13 mouse cellular contexts compared by ENCODE assay signal in genomic region chr2:58550488-58550887, GRCm38 (mm10). TPM values are rescaled to one million over a fixed set of nuclear protein-coding genes. Genes with fewer than 3 reads are reported as not detected.
DNase-seq lines count a peak whose midpoint lies in the region; ATAC-seq lines count a peak whose summit lies in the region.
"Had no signal": no experiment of that assay in that cellular context is flagged by ENCODE, and none has a peak within 500 bp of the region (broad histone marks: within the 10 kb centered on the region; RNA-seq: fewer than 3 reads in every experiment).

No protein-coding gene starts in this region.

- ATAC-seq in embryonic facial prominence, embryonic 14.5 days (ENCODE audit: low read depth) = peak; percentile 80
- 0 out of 2 replicates have a peak, but pooled peaks have one; percentile 41 for ATAC-seq in hindbrain, embryonic 13.5 days (ENCODE audit: low FRiP score)
- ATAC-seq in hindbrain, embryonic 11.5 days (ENCODE audit: low FRiP score) = no peak
- ATAC-seq in forebrain, embryonic 12.5 days (ENCODE audit: low FRiP score) = 0 out of 2 replicates have a peak, but pooled peaks have one; percentile 34

- no peak overlapping the region for H3K4me2 ChIP-seq in embryonic facial prominence, embryonic 14.5 days (ENCODE audit: low read depth, low read length)
- no peak overlapping the region for H3K4me2 ChIP-seq in hindbrain, embryonic 13.5 days
- no peak overlapping the region for H3K4me2 ChIP-seq in hindbrain, embryonic 11.5 days (replicated peaks; ENCODE audit: low read depth, low read length)
- no peak overlapping the region for H3K4me2 ChIP-seq in forebrain, embryonic 12.5 days
- H3K4me2 ChIP-seq: lung, embryonic 15.5 days had no signal

- DNase-seq in embryonic facial prominence, embryonic 14.5 days (ENCODE audit: low spot score) = peak; percentile 74
- DNase-seq in embryonic facial prominence, embryonic 10.5 days (ENCODE audit: low spot score) = no peak
- DNase-seq in hindbrain, embryonic 11.5 days (ENCODE audit: low spot score) = no peak
- peak; percentile 26 for DNase-seq in mesoderm, embryonic 11.5 days (ENCODE audit: low read depth, low spot score)
- no peak for DNase-seq in right cerebral cortex, postnatal 36 days (ENCODE audit: low spot score in 2 of 2)
- no peak for DNase-seq in urinary bladder, adult 18-20 months (ENCODE audit: low spot score in 2 of 2)
- DNase-seq: cerebellum, adult 18-20 months; kidney, adult 9 months; layer of hippocampus, adult 9-11 months; spleen, adult 18-20 months had no signal

- no peaks in the 10 kb centered on the region for H3K36me3 ChIP-seq in embryonic facial prominence, embryonic 14.5 days (ENCODE audit: control insufficient read depth, insufficient read depth, low read length)
- H3K36me3 ChIP-seq in embryonic facial prominence, embryonic 10.5 days (replicated peaks) = no peaks in the 10 kb centered on the region
- H3K36me3 ChIP-seq in hindbrain, embryonic 13.5 days = no peaks in the 10 kb centered on the region
- H3K36me3 ChIP-seq in hindbrain, embryonic 11.5 days (ENCODE audit: control insufficient read depth, insufficient read depth, low read length) = no peaks in the 10 kb centered on the region
- no peaks in the 10 kb centered on the region for H3K36me3 ChIP-seq in forebrain, embryonic 12.5 days (replicated peaks)
- H3K36me3 ChIP-seq: lung, embryonic 15.5 days had no signal

- H3K9ac ChIP-seq in embryonic facial prominence, embryonic 14.5 days (ENCODE audit: low read depth, low read length) = no peak overlapping the region
- no peak overlapping the region; the same call in 1 of the 2 replicates for H3K9ac ChIP-seq in hindbrain, embryonic 13.5 days
- no peak overlapping the region for H3K9ac ChIP-seq in hindbrain, embryonic 11.5 days (ENCODE audit: low read depth, low read length)
- H3K9ac ChIP-seq in forebrain, embryonic 12.5 days = no peak overlapping the region
- H3K9ac ChIP-seq: lung, embryonic 15.5 days had no signal

- H3K4me3 ChIP-seq in embryonic facial prominence, embryonic 14.5 days (ENCODE audit: low read depth, low read length) = no peak overlapping the region
- no peak overlapping the region for H3K4me3 ChIP-seq in embryonic facial prominence, embryonic 10.5 days
- H3K4me3 ChIP-seq in hindbrain, embryonic 13.5 days = no peak overlapping the region
- no peak overlapping the region for H3K4me3 ChIP-seq in hindbrain, embryonic 11.5 days (ENCODE audit: low read depth, low read length)
- H3K4me3 ChIP-seq in forebrain, embryonic 12.5 days (replicated peaks) = no peak overlapping the region
- H3K4me3 ChIP-seq: lung, embryonic 15.5 days had no signal

- H3K27me3 ChIP-seq in embryonic facial prominence, embryonic 14.5 days (replicated peaks; ENCODE audit: control insufficient read depth, insufficient read depth, low read length) = no peaks in the 10 kb centered on the region
- no peaks in the 10 kb centered on the region for H3K27me3 ChIP-seq in embryonic facial prominence, embryonic 10.5 days (replicated peaks; ENCODE audit: low read depth, poor library complexity, severe bottlenecking)
- H3K27me3 ChIP-seq in hindbrain, embryonic 13.5 days = no peaks in the 10 kb centered on the region
- H3K27me3 ChIP-seq in hindbrain, embryonic 11.5 days (ENCODE audit: control insufficient read depth, insufficient read depth, low read length) = no peaks in the 10 kb centered on the region
- no peaks in the 10 kb centered on the region for H3K27me3 ChIP-seq in forebrain, embryonic 12.5 days
- H3K27me3 ChIP-seq: lung, embryonic 15.5 days had no signal

- no peaks in the 10 kb centered on the region for H3K9me3 ChIP-seq in embryonic facial prominence, embryonic 14.5 days (ENCODE audit: control insufficient read depth, low read length)
- H3K9me3 ChIP-seq in embryonic facial prominence, embryonic 10.5 days = no peaks in the 10 kb centered on the region
- no peaks in the 10 kb centered on the region for H3K9me3 ChIP-seq in hindbrain, embryonic 13.5 days
- no peaks in the 10 kb centered on the region for H3K9me3 ChIP-seq in hindbrain, embryonic 11.5 days (ENCODE audit: control insufficient read depth, low read length)
- H3K9me3 ChIP-seq in forebrain, embryonic 12.5 days = no peaks in the 10 kb centered on the region
- H3K9me3 ChIP-seq: lung, embryonic 15.5 days had no signal

- no peak overlapping the region for H3K27ac ChIP-seq in embryonic facial prominence, embryonic 14.5 days (replicated peaks; ENCODE audit: low read depth, low read length)
- no peak overlapping the region for H3K27ac ChIP-seq in embryonic facial prominence, embryonic 10.5 days (replicated peaks)
- H3K27ac ChIP-seq in hindbrain, embryonic 13.5 days = peak overlapping the region; percentile 24; the same call in 1 of the 2 replicates
- no peak overlapping the region for H3K27ac ChIP-seq in hindbrain, embryonic 11.5 days (ENCODE audit: low read depth, low read length)
- H3K27ac ChIP-seq in forebrain, embryonic 12.5 days = no peak overlapping the region
- H3K27ac ChIP-seq: lung, embryonic 15.5 days had no signal

- peaks cover 38% of the 10 kb centered on the region for H3K4me1 ChIP-seq in embryonic facial prominence, embryonic 14.5 days (ENCODE audit: control insufficient read depth, insufficient read depth, low read length)
- H3K4me1 ChIP-seq in embryonic facial prominence, embryonic 10.5 days = peaks cover 46% of the 10 kb centered on the region
- peaks cover 48% of the 10 kb centered on the region for H3K4me1 ChIP-seq in hindbrain, embryonic 13.5 days (replicated peaks)
- no peaks in the 10 kb centered on the region for H3K4me1 ChIP-seq in hindbrain, embryonic 11.5 days (replicated peaks; ENCODE audit: control insufficient read depth, insufficient read depth, low read length)
- peaks cover 33% of the 10 kb centered on the region for H3K4me1 ChIP-seq in forebrain, embryonic 12.5 days

- 52% methylated on average over 9 of the region's 9 CpGs for WGBS in embryonic facial prominence, embryonic 14.5 days
- 62% methylated on average over 9 of the region's 9 CpGs for WGBS in embryonic facial prominence, embryonic 10.5 days
- WGBS in hindbrain, embryonic 13.5 days = 39% methylated on average over 9 of the region's 9 CpGs
- WGBS in hindbrain, embryonic 11.5 days = 57% methylated on average over 9 of the region's 9 CpGs
- WGBS in forebrain, embryonic 12.5 days = 72% methylated on average over 9 of the region's 9 CpGs

RNA-seq across cellular contexts. Expression of gene Acvr1, which starts 16.5 kb away (rescaled TPM):
- 14.7 and 15.0 TPM in 2 replicates for polyA plus RNA-seq in embryonic facial prominence, embryonic 14.5 days (2014; fragmentation: Nextera tagmentation; extraction: Ambion mirVana)
- polyA plus RNA-seq in embryonic facial prominence, embryonic 10.5 days (2016; fragmentation: Nextera tagmentation; extraction: Ambion mirVana) = 3.7 and 4.3 TPM in 2 replicates
- polyA plus RNA-seq in hindbrain, embryonic 13.5 days (2015; fragmentation: Nextera tagmentation; extraction: Ambion mirVana) = 4.2 and 4.9 TPM in 2 replicates
- 5.8 and 6.0 TPM in 2 replicates for polyA plus RNA-seq in hindbrain, embryonic 11.5 days (2014; fragmentation: Nextera tagmentation; extraction: Ambion mirVana)
- polyA plus RNA-seq in forebrain, embryonic 12.5 days (2016; fragmentation: Nextera tagmentation; extraction: Ambion mirVana) = 3.5 and 4.6 TPM in 2 replicates

RNA-seq across cellular contexts. Expression of gene Upp2, which starts 16.6 kb away (rescaled TPM):
- polyA plus RNA-seq in embryonic facial prominence, embryonic 14.5 days (2014; fragmentation: Nextera tagmentation; extraction: Ambion mirVana) = 8.5 and 8.7 TPM in 2 replicates
- polyA plus RNA-seq in embryonic facial prominence, embryonic 10.5 days (2016; fragmentation: Nextera tagmentation; extraction: Ambion mirVana) = 4.6 and 6.3 TPM in 2 replicates
- 13.2 and 13.4 TPM in 2 replicates for polyA plus RNA-seq in hindbrain, embryonic 13.5 days (2015; fragmentation: Nextera tagmentation; extraction: Ambion mirVana)
- 5.9 and 6.3 TPM in 2 replicates for polyA plus RNA-seq in hindbrain, embryonic 11.5 days (2014; fragmentation: Nextera tagmentation; extraction: Ambion mirVana)
- 7.3 and 7.5 TPM in 2 replicates for polyA plus RNA-seq in forebrain, embryonic 12.5 days (2016; fragmentation: Nextera tagmentation; extraction: Ambion mirVana)

Comparison
In these comparisons a context has a peak if more than half of its experiments do, and no peak if none do; other contexts are left out.
1. DNase-seq: peak in embryonic facial prominence, embryonic 14.5 days (single experiment) and mesoderm, embryonic 11.5 days (single experiment); none in embryonic facial prominence, embryonic 10.5 days (single experiment), hindbrain, embryonic 11.5 days (single experiment), right cerebral cortex, postnatal 36 days (0 of 2) and urinary bladder, adult 18-20 months (0 of 2).